Mouse (Mus musculus): ENCODE measurements at regions not wholly inside any gene's neighbourhood (a gene's known extent, or its start where the extent isn't known, plus 50 kb on each side); places are given as distances from the start of the nearest gene placed in this dataset.
A peak's percentile ranks its signal among the peaks of the same experiment; 100 is the strongest.
"Not testable (repeated sequence)": the region's sequence is repeated elsewhere in the genome, so short reads cannot be mapped to it uniquely, and the experiment has no call there.

- no peak for DNase-seq (ENCODE audit: low spot score)
Measured at GRCm38 (mm10) chr1:160843671-160844070, 50.7 kb upstream of the Rabgap1l start.

DNA sequence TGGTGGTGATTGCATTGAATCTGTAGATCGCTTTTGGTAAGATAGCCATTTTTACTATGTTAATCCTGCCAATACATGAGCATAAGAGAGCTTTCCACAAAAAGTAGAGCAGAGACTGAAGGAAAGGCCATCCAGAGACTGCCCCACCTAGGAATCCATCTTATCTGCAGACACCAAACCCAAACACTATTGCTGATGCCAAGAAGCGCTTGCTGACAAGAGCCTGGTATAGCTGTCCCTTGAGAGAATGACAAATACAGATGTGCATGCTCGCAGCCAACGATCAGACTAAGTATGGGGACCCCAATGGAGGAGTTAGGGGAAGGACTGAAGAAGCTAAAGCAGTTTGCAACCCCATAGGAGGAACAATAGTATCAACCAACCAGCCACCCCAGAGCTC lies 51.7 kb upstream of the Rabgap1l start:
- not testable (repeated sequence) for DNase-seq (ENCODE audit: low spot score)

- DNase-seq (ENCODE audit: low spot score) = no peak
Measured at GRCm38 (mm10) chr1:160850674-160851073, 55.5 kb upstream of the Rc3h1 start.

DNA sequence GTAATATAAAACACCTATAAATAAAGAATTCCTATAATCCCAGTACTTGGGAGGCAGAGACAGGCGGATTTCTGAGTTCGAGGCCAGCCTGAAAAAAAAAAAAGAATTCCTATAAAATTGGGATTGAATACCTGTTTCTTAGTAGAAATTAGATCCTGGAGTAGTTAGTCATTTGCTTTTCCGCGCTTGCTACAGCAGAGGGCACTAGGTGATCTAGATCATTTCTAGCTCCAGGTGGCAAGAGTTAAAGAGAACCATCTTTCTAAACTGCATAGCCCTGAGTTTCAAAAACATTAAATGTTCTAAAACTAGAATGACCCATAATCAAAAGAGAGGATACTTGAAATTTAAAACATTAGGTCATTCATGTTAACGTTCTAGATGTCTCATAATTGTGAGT lies 51.8 kb upstream of the Rc3h1 start:
- no peak for DNase-seq (ENCODE audit: low spot score)

- DNase-seq (ENCODE audit: low spot score) = no peak
Measured at GRCm38 (mm10) chr1:160855411-160855810, 50.8 kb upstream of the Rc3h1 start.

DNA sequence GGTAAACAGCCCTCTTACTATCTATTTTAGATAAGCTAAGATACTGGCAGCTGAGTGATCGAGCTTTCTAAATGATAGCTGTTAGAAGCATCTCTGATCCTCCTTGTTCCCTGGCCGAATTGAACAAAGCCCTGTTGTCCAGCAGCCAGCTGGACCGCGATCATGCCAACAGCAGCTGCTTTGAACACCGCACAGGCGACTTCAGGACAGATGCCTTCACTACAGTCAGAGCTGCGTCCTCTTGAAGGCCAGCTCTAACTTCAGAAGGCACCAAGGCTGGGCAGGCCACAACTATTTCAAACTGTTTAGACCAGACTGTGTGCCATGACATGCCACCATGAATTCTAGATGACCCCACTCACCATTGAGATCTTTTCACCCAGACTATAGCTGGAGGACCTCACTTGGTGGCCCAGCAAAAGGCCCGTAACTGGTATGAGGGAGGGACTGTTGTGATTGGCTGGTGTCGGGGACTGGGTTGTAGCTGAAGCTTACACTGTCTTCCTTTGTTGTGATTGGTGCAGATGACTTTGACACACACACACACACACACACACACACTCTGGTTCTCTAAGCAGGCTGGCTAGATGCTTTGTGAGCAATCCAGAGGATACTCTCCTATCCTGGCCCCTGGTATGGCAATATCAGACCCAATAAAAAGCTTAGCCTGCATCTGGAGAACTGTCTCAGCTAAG lies 50.1 kb upstream of the Rc3h1 start:
- DNase-seq (ENCODE audit: low spot score) = peak; percentile 42

Measured in testis, postnatal 10 days (tissue).